Mouse (Mus musculus) left cerebral cortex, postnatal 14 days (tissue): ENCODE results near the gene Miga1. TPM values are rescaled to one million over a fixed set of nuclear protein-coding genes. Genes with fewer than 3 reads are reported as not detected.
"Not testable (repeated sequence)": the region's sequence is repeated elsewhere in the genome, so short reads cannot be mapped to it uniquely, and the experiment has no call there.

Experiments
- DNase-seq, 2 experiments: peaks; one replicate each; pipeline ENCODE4 v3.0.0; 2021 to 2022; ENCODE audit warnings: low spot score in 2 of 2, mixed read lengths in 1 of 2
- intact Hi-C: fragments of 180-260 bp; cut with DNase I; formaldehyde crosslinking; loops from one replicate; pipeline ENCODE4 v1.15.1; 2025
- total RNA-seq, 2 experiments: library from RNA; stranded (reverse); gene quantifications; 2 replicates each; pipeline ENCODE4 v1.2.3; 2021

The Miga1 gene
- total RNA-seq, 2 experiments from 2014 or later, result 82.3 to 83.2 TPM

GRCm38 (mm10) chr3:152332545-152333300 is 7.5 kb downstream of the Miga1 start:
- no peak for DNase-seq
- intact Hi-C loops, result no loop called here

GRCm38 (mm10) chr3:152332104-152332503 is 8.1 kb downstream of the Miga1 start:
- no peak for DNase-seq
- intact Hi-C loops, result no loop called here

- intact Hi-C loops, result no loop called here
- DNase-seq, result no peak
These were observed 18.3 kb downstream of the Miga1 start for GRCm38 (mm10) chr3:152321765-152322547.

- DNase-seq, result no peak
- intact Hi-C loops, result no loop called here
These were observed 19.1 kb downstream of the Miga1 start for GRCm38 (mm10) chr3:152320972-152321645.

- not testable (repeated sequence) for DNase-seq
- intact Hi-C loops, result loop anchor here (10.0 kb wide), 1 partner anchor 52 kb away; the partner anchor contains the start of gene Nexn
These were observed 23.6 kb downstream of the Miga1 start for GRCm38 (mm10) chr3:152316447-152317173.

- intact Hi-C loops, result loop anchor here (10.0 kb wide), 1 partner anchor 51 kb away; the partner anchor contains the start of gene Nexn
- DNase-seq, result peak; percentile 70 to 74
These were observed 24.6 kb downstream of the Miga1 start for GRCm38 (mm10) chr3:152315613-152316012.

GRCm38 (mm10) chr3:152314666-152315065 is 25.5 kb downstream of the Miga1 start:
- intact Hi-C loops, result loop anchor here (10.0 kb wide), 1 partner anchor 50 kb away; the partner anchor contains the start of gene Nexn

GRCm38 (mm10) chr3:152309250-152309645 is 31.0 kb downstream of the Miga1 start:
- intact Hi-C loops, result no loop called here

More at GRCm38 (mm10) chr3:152314666-152315065, 25.5 kb downstream of the Miga1 start:
- not testable (repeated sequence) for DNase-seq

GRCm38 (mm10) chr3:152308485-152309249 is 31.5 kb downstream of the Miga1 start:
- no peak for DNase-seq
- intact Hi-C loops, result no loop called here

More at GRCm38 (mm10) chr3:152309250-152309645, 31.0 kb downstream of the Miga1 start:
- no peak for DNase-seq

GRCm38 (mm10) chr3:152305971-152306370 is 34.2 kb downstream of the Miga1 start:
- intact Hi-C loops, result no loop called here
- DNase-seq, result no peak

- intact Hi-C loops, result no loop called here
- DNase-seq, result no peak
These were observed 35.1 kb downstream of the Miga1 start for GRCm38 (mm10) chr3:152305080-152305479.

GRCm38 (mm10) chr3:152304093-152304815 is 36.0 kb downstream of the Miga1 start:
- intact Hi-C loops, result no loop called here
- DNase-seq, result peak; percentile 24 to 39

GRCm38 (mm10) chr3:152302991-152303390 is 37.2 kb downstream of the Miga1 start:
- intact Hi-C loops, result no loop called here
- DNase-seq, result no peak

- intact Hi-C loops, result no loop called here
- DNase-seq, result peak in 1 of 2 experiments; percentile 34
These were observed 39.5 kb downstream of the Miga1 start for GRCm38 (mm10) chr3:152300376-152301337.

- intact Hi-C loops, result no loop called here
- no peak for DNase-seq
These were observed 44.3 kb downstream of the Miga1 start for GRCm38 (mm10) chr3:152295896-152296295.

- no peak for DNase-seq
- intact Hi-C loops, result no loop called here
These were observed 45.8 kb downstream of the Miga1 start for GRCm38 (mm10) chr3:152294400-152294799.
